Mouse (Mus musculus) monocyte, adult 59 days (primary cell): ENCODE measurements around the gene Junb. TPM values are rescaled to one million over a fixed set of nuclear protein-coding genes. Genes with fewer than 3 reads are reported as not detected.

Source experiments
- total RNA-seq, 2 experiments: library from RNA; stranded (reverse); gene quantifications; one replicate each; pipeline ENCODE4 v1.2.4; 2023

Gene Junb
- total RNA-seq: 1,000 to 10,000 TPM; 1,590 to 1,695 TPM

GRCm38 (mm10) chr8:84978248-84978940 lies at the start of gene Junb:
Junb (minus strand) TSS chr8:84978718.

GRCm38 (mm10) chr8:85026670-85027515 lies 48.4 kb upstream of the Junb start, which contains the start of gene Trir:
Trir (plus strand) TSS chr8:85026823.

GRCm38 (mm10) chr8:85025098-85025932 lies 46.8 kb upstream of the Junb start, which contains the start of gene Asna1:
Asna1 (minus strand) TSS chr8:85025281.

GRCm38 (mm10) chr8:85014431-85014830 lies 35.9 kb upstream of the Junb start, which contains the start of gene Best2:
Best2 (minus strand) TSS chr8:85014531.

GRCm38 (mm10) chr8:84990349-84990748 lies 11.8 kb upstream of the Junb start, which contains the start of gene Hook2:
Hook2 (plus strand) TSS chr8:84990603.

GRCm38 (mm10) chr8:84969241-84970134 lies 9.0 kb downstream of the Junb start, which contains the start of the genes Gm49661, Prdx2 and Rnaseh2a:
Gm49661 (minus strand) TSS chr8:84969433.
Prdx2 (plus strand) TSS chr8:84969587.
Rnaseh2a (minus strand) TSS chr8:84969767.

GRCm38 (mm10) chr8:84946528-84947240 lies 31.8 kb downstream of the Junb start, which contains the start of gene Rtbdn:
Rtbdn (plus strand) TSS chr8:84946991.

GRCm38 (mm10) chr8:84936962-84937546 lies 41.5 kb downstream of the Junb start, which contains the start of gene Mast1:
Mast1 (minus strand) TSS chr8:84937359.

Other genes with a start within 250 kb of the Junb start
- 10 to 100 TPM; 63.7 to 72.8 TPM for gene Nfix, start 178.4 kb downstream of the Junb start, total RNA-seq
- 1 to 10 TPM; 2.0 to 3.1 TPM for gene Dand5, start 155.9 kb downstream of the Junb start, total RNA-seq
- 10 to 100 TPM in 1 of 2 experiments, 1 to 10 TPM in 1; 8.9 to 10.1 TPM for gene Gadd45gip1, start 147.2 kb downstream of the Junb start, total RNA-seq
- gene Rad23a, start 138.1 kb downstream of the Junb start, total RNA-seq: 10 to 100 TPM; 52.4 to 52.7 TPM
- gene Calr, start 131.8 kb downstream of the Junb start, total RNA-seq: 100 to 1,000 TPM; 632 to 634 TPM
- gene Farsa, start 121.7 kb downstream of the Junb start, total RNA-seq: 10 to 100 TPM; 43.6 to 47.8 TPM
- gene Syce2, start 106.6 kb downstream of the Junb start, total RNA-seq: 1 to 10 TPM; 4.1 to 5.1 TPM
- 1 to 10 TPM; 7.1 to 9.3 TPM for gene Gcdh, start 84.8 kb downstream of the Junb start, total RNA-seq
- not detected for gene Klf1, start 76.8 kb downstream of the Junb start, total RNA-seq
- 10 to 100 TPM; 61.0 to 66.0 TPM for gene Dnase2a, start 70.2 kb downstream of the Junb start, total RNA-seq
- under 1 TPM; 0.29 to 0.33 TPM for gene Mast1, start 41.4 kb downstream of the Junb start, total RNA-seq
- not detected for gene Rtbdn, start 31.7 kb downstream of the Junb start, total RNA-seq
- gene Gm49661, start 9.3 kb downstream of the Junb start, total RNA-seq: not detected
- gene Prdx2, start 9.1 kb downstream of the Junb start, total RNA-seq: 100 to 1,000 TPM; 104 to 107 TPM
- gene Rnaseh2a, start 9.0 kb downstream of the Junb start, total RNA-seq: 10 to 100 TPM; 28.9 to 32.3 TPM
- 1 to 10 TPM; 2.8 to 3.2 TPM for gene Hook2, start 11.9 kb upstream of the Junb start, total RNA-seq
- gene Best2, start 35.8 kb upstream of the Junb start, total RNA-seq: not detected
- 10 to 100 TPM; 65.2 to 76.3 TPM for gene Asna1, start 46.6 kb upstream of the Junb start, total RNA-seq
- 100 to 1,000 TPM; 154 to 166 TPM for gene Trir, start 48.1 kb upstream of the Junb start, total RNA-seq
- gene Tnpo2, start 58.2 kb upstream of the Junb start, total RNA-seq: 10 to 100 TPM; 37.3 to 54.7 TPM
- gene Fbxw9, start 81.3 kb upstream of the Junb start, total RNA-seq: 1 to 10 TPM; 4.2 to 6.3 TPM
- not detected for gene Gm5741, start 89.3 kb upstream of the Junb start, total RNA-seq
- gene Dhps, start 93.0 kb upstream of the Junb start, total RNA-seq: 10 to 100 TPM; 55.7 to 74.6 TPM
- gene Wdr83os, start 102.0 kb upstream of the Junb start, total RNA-seq: 10 to 100 TPM; 53.5 to 54.8 TPM
- 10 to 100 TPM in 1 of 2 experiments, 1 to 10 TPM in 1; 8.9 to 14.2 TPM for gene Wdr83, start 102.6 kb upstream of the Junb start, total RNA-seq
- 100 to 1,000 TPM; 386 to 392 TPM for gene Man2b1, start 104.6 kb upstream of the Junb start, total RNA-seq
- gene Zfp791, start 144.4 kb upstream of the Junb start, total RNA-seq: 1 to 10 TPM in 1 of 2 experiments, under 1 TPM in 1; 0.39 to 1.0 TPM
- gene Cks1brt, start 173.2 kb upstream of the Junb start, total RNA-seq: not detected
- gene Olfr371, start 247.3 kb upstream of the Junb start, total RNA-seq: not detected